Mouse (Mus musculus) lung, adult 2 months (tissue): ENCODE results near the gene Ttc33.

Experiments used
- CTCF ChIP-seq: fragments of 200-500 bp; IDR thresholded peaks from 2 replicates; pipeline ENCODE4 v1.5.1; 2011; ENCODE audit warnings: mild to moderate bottlenecking, low read length, control low read depth; ENCODE audit not compliant: insufficient read depth
- POLR2A ChIP-seq: fragments of 200-500 bp; IDR thresholded peaks from 2 replicates; pipeline ENCODE4 v1.6.1; 2011; ENCODE audit warnings: low read depth, mild to moderate bottlenecking, control low read depth, low read length, borderline replicate concordance; ENCODE audit errors: extremely low read depth

GRCm38 (mm10) chr15:5243959-5244905 lies 58.9 kb downstream of the Ttc33 start, which contains the start of gene Ptger4:
- no peak for TF ChIP-seq CTCF
- TF ChIP-seq POLR2A: peak; percentile 73; the same call in 1 of the 2 replicates
